Mouse (Mus musculus) heart, adult 2 months (tissue): ENCODE measurements at regions not wholly inside any gene's neighbourhood (a gene's known extent, or its start where the extent isn't known, plus 50 kb on each side); places are given as distances from the start of the nearest gene placed in this dataset.

ENCODE experiments used
- DNase-seq, 2 experiments: peaks; one replicate each; pipeline ENCODE4 v3.0.0; 2021
- H3K27ac ChIP-seq: fragments of 200-600 bp; 2 replicates; pipeline ENCODE4 v1.8.1; 2022
- H3K27me3 ChIP-seq: fragments of 200-500 bp; 2 replicates; pipeline ENCODE4 v1.6.1; 2012; ENCODE audit warnings: mild to moderate bottlenecking, low read length, inconsistent platforms, mixed read lengths; ENCODE audit not compliant: control insufficient read depth, insufficient read depth
- H3K36me3 ChIP-seq: fragments of 200-500 bp; 2 replicates; pipeline ENCODE4 v1.6.1; 2012; ENCODE audit warnings: low read length, inconsistent platforms; ENCODE audit not compliant: control insufficient read depth, insufficient read depth
- H3K4me1 ChIP-seq: fragments of 200-500 bp; 2 replicates; pipeline ENCODE4 v1.6.1; 2011; ENCODE audit warnings: low read length; ENCODE audit not compliant: control insufficient read depth, insufficient read depth
- H3K4me3 ChIP-seq: fragments of 200-600 bp; 2 replicates; pipeline ENCODE4 v1.8.1; 2022
- H3K79me2 ChIP-seq: fragments of 200-500 bp; replicated peaks from 2 replicates; pipeline ENCODE4 v1.6.1; 2012; ENCODE audit warnings: mild to moderate bottlenecking, inconsistent platforms, low read length, moderate library complexity, mixed read lengths; ENCODE audit not compliant: control insufficient read depth, insufficient read depth
- H3K9ac ChIP-seq: fragments of 200-500 bp; 2 replicates; pipeline ENCODE4 v1.6.1; 2012; ENCODE audit warnings: low read depth, mild to moderate bottlenecking, control low read depth, inconsistent platforms, low read length, mixed read lengths
- CTCF ChIP-seq: fragments of 200-600 bp; IDR thresholded peaks from 2 replicates; pipeline ENCODE4 v1.8.1; 2022; ENCODE audit warnings: antibody characterized with exemption, mild to moderate bottlenecking, moderate library complexity
- EP300 ChIP-seq: fragments of 200-500 bp; IDR thresholded peaks from 2 replicates; pipeline ENCODE4 v1.6.1; 2011; ENCODE audit warnings: low read depth, low read length, control low read depth; ENCODE audit not compliant: insufficient read depth
- POLR2A ChIP-seq: fragments of 200-500 bp; IDR thresholded peaks from 2 replicates; pipeline ENCODE4 v1.6.1; 2011; ENCODE audit warnings: mild to moderate bottlenecking, low read depth, low read length, control low read depth; ENCODE audit not compliant: insufficient read depth
- WGBS: fragments of 180-500 bp; shearing (Covaris S2); methylation state at CpG from one replicate; pipeline ENCODE4 v1.1.7; 2018; 5-methylcytosine and 5-hydroxymethylcytosine counted together
- intact Hi-C: fragments of 180-260 bp; cut with DNase I; formaldehyde crosslinking; loops from one replicate; pipeline ENCODE4 v1.15.1; 2025

GRCm38 (mm10) chr17:79501031-79501474 lies 110.6 kb upstream of the Rmdn2 start:
- Histone ChIP-seq H3K4me1 (no peaks in the 10 kb centered on the region), H3K79me2 (no peaks in the 10 kb centered on the region), H3K4me3 (no peak overlapping the region), H3K27ac (no peak overlapping the region), H3K27me3 (no peaks in the 10 kb centered on the region), H3K36me3 (no peaks in the 10 kb centered on the region), H3K9ac (no peak overlapping the region)
- 56% methylated on average over 1 of the region's 1 CpGs for WGBS
- DNase-seq, result no peak
- intact Hi-C loops, result no loop called here
- TF ChIP-seq EP300 (no peak), CTCF (no peak), POLR2A (no peak)

GRCm38 (mm10) chr17:79501926-79502325 lies 109.7 kb upstream of the Rmdn2 start:
- Histone ChIP-seq H3K4me3 (no peak overlapping the region), H3K27ac (no peak overlapping the region), H3K9ac (no peak overlapping the region), H3K4me1 (no peaks in the 10 kb centered on the region), H3K79me2 (no peaks in the 10 kb centered on the region), H3K27me3 (no peaks in the 10 kb centered on the region), H3K36me3 (no peaks in the 10 kb centered on the region)
- TF ChIP-seq EP300 (no peak), POLR2A (no peak), CTCF (no peak)
- no peak for DNase-seq
- intact Hi-C loops, result no loop called here
- WGBS, result 64% methylated on average over 2 of the region's 2 CpGs

DNA sequence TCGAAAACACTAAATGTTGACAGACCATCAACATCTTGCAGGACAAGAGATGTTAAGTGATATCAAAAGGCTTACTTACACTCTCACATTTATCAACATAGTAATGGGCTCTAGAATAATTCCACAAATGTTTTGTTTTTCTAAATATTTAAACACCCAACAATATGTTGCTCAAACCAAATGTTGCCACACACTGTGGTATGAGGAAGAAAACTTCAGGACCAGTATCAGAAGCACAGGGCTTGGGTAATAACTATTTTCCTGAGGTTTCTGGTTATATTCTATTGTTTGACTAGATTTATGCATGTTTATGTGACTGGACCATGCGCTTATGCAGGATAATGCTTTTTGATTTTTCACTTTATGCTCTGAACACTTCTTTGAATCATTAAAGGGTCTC lies 108.6 kb upstream of the Rmdn2 start:
- H3K4me1 ChIP-seq, result no peaks in the 10 kb centered on the region
- H3K79me2 ChIP-seq, result no peaks in the 10 kb centered on the region
- DNase-seq, result no peak
- WGBS, result 94% methylated on average over 2 of the region's 2 CpGs
- intact Hi-C loops, result no loop called here
- no peaks in the 10 kb centered on the region for H3K27me3 ChIP-seq
- H3K36me3 ChIP-seq, result no peaks in the 10 kb centered on the region
- no peak overlapping the region for H3K9ac ChIP-seq
- no peak overlapping the region for H3K27ac ChIP-seq
- H3K4me3 ChIP-seq, result no peak overlapping the region
- no peak for TF ChIP-seq CTCF
- TF ChIP-seq POLR2A, result no peak
- TF ChIP-seq EP300, result no peak

DNA sequence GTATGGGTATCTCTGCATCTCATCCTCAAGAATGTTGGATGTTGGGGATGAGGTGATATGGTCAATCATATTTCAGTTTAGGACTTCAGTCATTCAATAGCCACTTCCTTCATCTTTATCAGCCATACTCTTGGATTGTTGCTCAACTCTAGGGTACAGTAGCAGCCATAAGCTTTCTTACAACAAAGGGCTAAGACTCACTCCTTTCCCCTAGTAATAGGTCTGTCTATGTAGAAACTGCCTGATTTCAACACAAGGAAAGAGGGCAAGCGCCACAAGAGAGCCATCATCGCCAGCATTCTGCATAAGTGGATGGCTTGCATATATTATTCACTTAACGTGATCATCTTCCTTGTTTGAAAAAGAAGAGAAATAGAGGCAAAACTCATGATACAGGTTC lies 107.5 kb upstream of the Rmdn2 start:
- no peak for TF ChIP-seq EP300
- TF ChIP-seq CTCF, result no peak
- TF ChIP-seq POLR2A, result no peak
- intact Hi-C loops, result no loop called here
- 93% methylated on average over 3 of the region's 3 CpGs for WGBS
- H3K27me3 ChIP-seq, result no peaks in the 10 kb centered on the region
- no peak overlapping the region for H3K27ac ChIP-seq
- H3K4me1 ChIP-seq, result no peaks in the 10 kb centered on the region
- no peak overlapping the region for H3K9ac ChIP-seq
- H3K79me2 ChIP-seq, result no peaks in the 10 kb centered on the region
- no peaks in the 10 kb centered on the region for H3K36me3 ChIP-seq
- no peak for DNase-seq
- no peak overlapping the region for H3K4me3 ChIP-seq

DNA sequence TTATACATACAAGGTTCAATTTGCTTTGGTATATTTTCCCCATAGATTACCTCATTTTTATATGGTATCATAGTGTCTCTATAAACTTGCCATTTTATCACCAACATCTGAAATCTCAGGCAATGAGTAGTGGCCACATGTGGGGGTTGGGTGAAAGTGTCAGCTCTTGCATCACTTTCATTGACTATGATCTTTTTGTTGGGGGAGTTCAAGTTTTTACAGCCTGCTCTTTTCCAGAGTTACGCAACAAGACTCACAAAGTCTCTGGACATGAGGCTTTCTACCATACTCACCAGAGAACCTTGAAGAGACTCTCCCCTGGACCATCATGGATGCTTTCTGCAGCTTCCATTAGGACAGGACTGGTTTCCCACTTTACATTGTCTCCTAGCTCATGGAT lies 106.1 kb upstream of the Rmdn2 start:
- Histone ChIP-seq H3K36me3 (no peaks in the 10 kb centered on the region), H3K27ac (no peak overlapping the region), H3K9ac (no peak overlapping the region), H3K4me1 (peaks cover 2% of the 10 kb centered on the region; the same call in 1 of the 2 replicates), H3K4me3 (no peak overlapping the region), H3K79me2 (no peaks in the 10 kb centered on the region), H3K27me3 (no peaks in the 10 kb centered on the region)
- WGBS, result 96% methylated on average over 1 of the region's 1 CpGs
- intact Hi-C loops, result no loop called here
- TF ChIP-seq CTCF, result no peak
- no peak for TF ChIP-seq POLR2A
- TF ChIP-seq EP300, result no peak
- no peak for DNase-seq

DNA sequence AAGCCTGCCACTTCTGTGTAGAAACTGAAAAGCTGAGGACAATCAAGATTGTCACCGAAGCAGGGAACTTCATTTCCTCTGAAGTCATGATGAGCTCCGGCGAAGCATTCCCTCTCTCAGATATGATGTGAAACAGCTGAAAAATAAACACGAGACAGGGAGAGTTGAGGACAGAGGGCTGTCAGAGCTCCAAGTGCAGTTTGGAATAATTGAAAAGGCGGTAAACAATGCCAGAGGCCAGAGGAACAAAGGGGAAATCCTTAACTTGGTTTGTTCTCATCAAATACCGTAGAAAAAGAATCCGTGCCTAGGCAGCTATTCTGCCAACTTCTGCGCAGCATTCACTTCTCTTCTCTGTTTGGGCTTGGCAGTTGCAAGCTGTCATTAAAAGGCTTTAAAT lies 102.4 kb upstream of the Rmdn2 start:
- no peaks in the 10 kb centered on the region for H3K36me3 ChIP-seq
- H3K27me3 ChIP-seq, result no peaks in the 10 kb centered on the region
- H3K27ac ChIP-seq, result no peak overlapping the region
- 44% methylated on average over 8 of the region's 8 CpGs for WGBS
- intact Hi-C loops, result no loop called here
- H3K4me1 ChIP-seq, result peaks cover 2% of the 10 kb centered on the region; the same call in 1 of the 2 replicates
- no peak overlapping the region for H3K4me3 ChIP-seq
- no peak overlapping the region for H3K9ac ChIP-seq
- no peaks in the 10 kb centered on the region for H3K79me2 ChIP-seq
- TF ChIP-seq POLR2A (no peak), EP300 (no peak), CTCF (no peak)
- DNase-seq, result peak in 1 of 2 experiments; percentile 22
